Mouse (Mus musculus): Measurements from ENCODE around the gene Pds5b. TPM values are rescaled to one million over a fixed set of nuclear protein-coding genes. Genes with fewer than 3 reads are reported as not detected.
A peak's percentile ranks its signal among the peaks of the same experiment; 100 is the strongest.
"Not testable (repeated sequence)": the region's sequence is repeated elsewhere in the genome, so short reads cannot be mapped to it uniquely, and the experiment has no call there.

The Pds5b gene
- polyA plus RNA-seq, 1 experiment from 2014 or later: 27.5 TPM

- Histone ChIP-seq H3K4me2 (ENCODE audit: low read length) (peak overlapping the region; percentile 64), H3K9ac (ENCODE audit: low read depth, low read length) (peak overlapping the region; percentile 83), H3K27ac (ENCODE audit: low read depth, low read length) (no peak overlapping the region), H3K27me3 (replicated peaks; ENCODE audit: control insufficient read depth, insufficient read depth, low read length) (no peaks in the 10 kb centered on the region), H3K4me1 (ENCODE audit: control insufficient read depth, insufficient read depth, low read depth, low read length) (peaks cover 17% of the 10 kb centered on the region), H3K9me3 (ENCODE audit: control insufficient read depth, low read length) (no peaks in the 10 kb centered on the region), H3K4me3 (ENCODE audit: low read length) (peak overlapping the region; percentile 67), H3K36me3 (ENCODE audit: control insufficient read depth, insufficient read depth, low read length) (no peaks in the 10 kb centered on the region)
- WGBS: 52% methylated on average over 6 of the region's 6 CpGs
- ATAC-seq: no peak
Observed at GRCm38 (mm10) chr5:150674866-150675265, 1.3 kb downstream of the Pds5b start.

GRCm38 (mm10) chr5:150682862-150683261 is 9.3 kb downstream of the Pds5b start:
- H3K36me3 ChIP-seq (ENCODE audit: control insufficient read depth, insufficient read depth, low read length); H3K4me1 ChIP-seq (ENCODE audit: control insufficient read depth, insufficient read depth, low read depth, low read length); H3K4me2 ChIP-seq (ENCODE audit: low read length); H3K27ac ChIP-seq (ENCODE audit: low read depth, low read length); H3K4me3 ChIP-seq (ENCODE audit: low read length); H3K27me3 ChIP-seq (replicated peaks; ENCODE audit: control insufficient read depth, insufficient read depth, low read length); H3K9me3 ChIP-seq (ENCODE audit: control insufficient read depth, low read length); H3K9ac ChIP-seq (ENCODE audit: low read depth, low read length); ATAC-seq: not testable (repeated sequence)
- WGBS: 95% methylated on average over 6 of the region's 6 CpGs

- Histone ChIP-seq H3K27ac (ENCODE audit: low read depth, low read length) (no peak overlapping the region), H3K9me3 (ENCODE audit: control insufficient read depth, low read length) (0 out of 2 replicates have a peak, but pooled peaks cover 5% of the 10 kb centered on the region), H3K4me1 (ENCODE audit: control insufficient read depth, insufficient read depth, low read depth, low read length) (no peaks in the 10 kb centered on the region), H3K4me2 (ENCODE audit: low read length) (no peak overlapping the region), H3K36me3 (ENCODE audit: control insufficient read depth, insufficient read depth, low read length) (peaks cover 6% of the 10 kb centered on the region; the same call in 1 of the 2 replicates), H3K4me3 (ENCODE audit: low read length) (no peak overlapping the region), H3K9ac (ENCODE audit: low read depth, low read length) (no peak overlapping the region), H3K27me3 (replicated peaks; ENCODE audit: control insufficient read depth, insufficient read depth, low read length) (no peaks in the 10 kb centered on the region)
- ATAC-seq: no peak
Observed at GRCm38 (mm10) chr5:150690685-150691084, 17.1 kb downstream of the Pds5b start.

DNA sequence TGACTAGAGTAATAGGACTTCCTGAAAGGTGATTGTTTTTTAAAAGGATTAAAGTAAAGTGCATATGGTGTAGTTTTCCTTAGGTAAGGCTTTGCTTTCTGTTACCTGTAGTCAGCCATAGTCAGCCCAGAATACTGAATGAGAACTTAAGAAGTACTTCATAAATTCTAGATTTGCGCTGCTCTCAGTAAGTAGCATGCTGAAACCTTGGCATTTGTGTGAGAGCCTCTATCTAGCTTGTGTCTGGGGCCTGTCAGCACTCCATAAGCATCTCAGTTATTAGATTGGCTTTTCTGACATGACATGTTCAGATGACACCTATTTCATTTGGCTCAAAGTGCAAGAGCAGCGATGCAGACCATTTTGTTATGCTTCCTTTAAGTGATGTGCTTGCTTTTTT is 19.7 kb downstream of the Pds5b start:
- WGBS: 97% methylated on average over 2 of the region's 2 CpGs
- no peak overlapping the region for H3K27ac ChIP-seq (ENCODE audit: low read depth, low read length)
- H3K9ac ChIP-seq (ENCODE audit: low read depth, low read length): no peak overlapping the region
- H3K36me3 ChIP-seq (ENCODE audit: control insufficient read depth, insufficient read depth, low read length): peaks cover 6% of the 10 kb centered on the region; the same call in 1 of the 2 replicates
- H3K9me3 ChIP-seq (ENCODE audit: control insufficient read depth, low read length): 0 out of 2 replicates have a peak, but pooled peaks cover 5% of the 10 kb centered on the region
- H3K4me2 ChIP-seq (ENCODE audit: low read length): no peak overlapping the region
- H3K4me1 ChIP-seq (ENCODE audit: control insufficient read depth, insufficient read depth, low read depth, low read length): no peaks in the 10 kb centered on the region
- no peak for ATAC-seq
- no peaks in the 10 kb centered on the region for H3K27me3 ChIP-seq (replicated peaks; ENCODE audit: control insufficient read depth, insufficient read depth, low read length)
- no peak overlapping the region for H3K4me3 ChIP-seq (ENCODE audit: low read length)

GRCm38 (mm10) chr5:150702714-150703113 is 29.2 kb downstream of the Pds5b start:
- ATAC-seq: no peak
- Histone ChIP-seq H3K36me3 (ENCODE audit: control insufficient read depth, insufficient read depth, low read length) (no peaks in the 10 kb centered on the region), H3K27me3 (replicated peaks; ENCODE audit: control insufficient read depth, insufficient read depth, low read length) (no peaks in the 10 kb centered on the region), H3K4me3 (ENCODE audit: low read length) (no peak overlapping the region), H3K27ac (ENCODE audit: low read depth, low read length) (no peak overlapping the region), H3K9me3 (ENCODE audit: control insufficient read depth, low read length) (no peaks in the 10 kb centered on the region), H3K9ac (ENCODE audit: low read depth, low read length) (no peak overlapping the region), H3K4me1 (ENCODE audit: control insufficient read depth, insufficient read depth, low read depth, low read length) (no peaks in the 10 kb centered on the region; the same call in 1 of the 2 replicates), H3K4me2 (ENCODE audit: low read length) (no peak overlapping the region)
- 52% methylated on average over 2 of the region's 2 CpGs for WGBS

DNA sequence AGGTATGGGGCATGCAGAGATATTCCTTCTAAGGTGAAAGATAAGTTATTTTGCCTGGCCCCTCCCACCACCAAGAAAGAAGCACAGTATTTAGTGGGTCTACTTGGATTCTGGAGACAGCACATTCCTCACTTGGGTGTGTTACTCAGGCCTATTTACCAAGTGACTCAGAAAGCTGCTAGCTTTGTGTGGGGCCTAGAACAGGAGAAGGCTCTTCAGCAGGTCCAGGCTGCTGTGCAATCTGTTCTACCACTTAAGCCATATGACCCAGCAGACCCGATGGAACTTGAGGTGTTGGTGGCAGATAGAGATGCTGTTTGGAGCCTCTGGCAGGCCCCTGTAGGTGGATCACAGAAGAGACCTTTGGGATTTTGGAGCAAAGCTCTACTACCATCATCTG is 33.1 kb downstream of the Pds5b start:
- WGBS: 95% methylated on average over 1 of the region's 1 CpGs
- not testable (repeated sequence) for H3K9ac ChIP-seq (ENCODE audit: low read depth, low read length); H3K9me3 ChIP-seq (ENCODE audit: control insufficient read depth, low read length); H3K4me3 ChIP-seq (ENCODE audit: low read length); ATAC-seq; H3K36me3 ChIP-seq (ENCODE audit: control insufficient read depth, insufficient read depth, low read length); H3K27me3 ChIP-seq (replicated peaks; ENCODE audit: control insufficient read depth, insufficient read depth, low read length); H3K4me2 ChIP-seq (ENCODE audit: low read length); H3K27ac ChIP-seq (ENCODE audit: low read depth, low read length); H3K4me1 ChIP-seq (ENCODE audit: control insufficient read depth, insufficient read depth, low read depth, low read length)

DNA sequence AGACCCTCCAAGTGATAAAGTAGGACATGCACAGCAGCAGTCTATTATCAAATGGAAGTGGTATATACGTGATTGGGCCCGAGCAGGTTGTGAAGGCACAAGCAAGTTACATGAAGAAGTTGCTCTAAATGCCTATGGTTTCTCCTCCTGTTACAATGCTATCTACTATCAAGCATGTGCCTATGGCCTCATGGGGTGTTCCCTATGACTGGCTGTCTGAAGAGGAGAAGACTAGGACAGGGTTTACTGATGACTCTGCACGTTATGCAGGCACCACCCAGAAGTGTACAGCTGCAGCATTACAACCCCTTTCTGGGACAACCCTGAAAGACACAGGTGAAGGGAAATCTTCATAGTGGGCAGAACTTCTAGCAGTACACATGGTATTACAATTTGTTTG is 33.6 kb downstream of the Pds5b start:
- H3K9me3 ChIP-seq (ENCODE audit: control insufficient read depth, low read length); H3K27me3 ChIP-seq (replicated peaks; ENCODE audit: control insufficient read depth, insufficient read depth, low read length); H3K4me1 ChIP-seq (ENCODE audit: control insufficient read depth, insufficient read depth, low read depth, low read length); H3K9ac ChIP-seq (ENCODE audit: low read depth, low read length); H3K4me3 ChIP-seq (ENCODE audit: low read length); H3K4me2 ChIP-seq (ENCODE audit: low read length); ATAC-seq; H3K36me3 ChIP-seq (ENCODE audit: control insufficient read depth, insufficient read depth, low read length); H3K27ac ChIP-seq (ENCODE audit: low read depth, low read length): not testable (repeated sequence)
- 95% methylated on average over 3 of the region's 3 CpGs for WGBS

- Histone ChIP-seq H3K27me3 (replicated peaks; ENCODE audit: control insufficient read depth, insufficient read depth, low read length) (no peaks in the 10 kb centered on the region), H3K27ac (ENCODE audit: low read depth, low read length) (no peak overlapping the region), H3K36me3 (ENCODE audit: control insufficient read depth, insufficient read depth, low read length) (no peaks in the 10 kb centered on the region), H3K4me2 (ENCODE audit: low read length) (no peak overlapping the region), H3K9ac (ENCODE audit: low read depth, low read length) (no peak overlapping the region), H3K4me3 (ENCODE audit: low read length) (no peak overlapping the region), H3K9me3 (ENCODE audit: control insufficient read depth, low read length) (no peaks in the 10 kb centered on the region), H3K4me1 (ENCODE audit: control insufficient read depth, insufficient read depth, low read depth, low read length) (no peaks in the 10 kb centered on the region)
- ATAC-seq: no peak
- 95% methylated on average over 4 of the region's 4 CpGs for WGBS
Observed at GRCm38 (mm10) chr5:150711503-150711902, 38.0 kb downstream of the Pds5b start.

GRCm38 (mm10) chr5:150713431-150713830 is 39.9 kb downstream of the Pds5b start:
- H3K36me3 ChIP-seq (ENCODE audit: control insufficient read depth, insufficient read depth, low read length): no peaks in the 10 kb centered on the region
- no peak overlapping the region for H3K27ac ChIP-seq (ENCODE audit: low read depth, low read length)
- H3K27me3 ChIP-seq (replicated peaks; ENCODE audit: control insufficient read depth, insufficient read depth, low read length): no peaks in the 10 kb centered on the region
- H3K4me2 ChIP-seq (ENCODE audit: low read length): no peak overlapping the region
- no peaks in the 10 kb centered on the region for H3K4me1 ChIP-seq (ENCODE audit: control insufficient read depth, insufficient read depth, low read depth, low read length)
- ATAC-seq: no peak
- H3K9ac ChIP-seq (ENCODE audit: low read depth, low read length): no peak overlapping the region
- H3K4me3 ChIP-seq (ENCODE audit: low read length): no peak overlapping the region
- no peaks in the 10 kb centered on the region for H3K9me3 ChIP-seq (ENCODE audit: control insufficient read depth, low read length)

DNA sequence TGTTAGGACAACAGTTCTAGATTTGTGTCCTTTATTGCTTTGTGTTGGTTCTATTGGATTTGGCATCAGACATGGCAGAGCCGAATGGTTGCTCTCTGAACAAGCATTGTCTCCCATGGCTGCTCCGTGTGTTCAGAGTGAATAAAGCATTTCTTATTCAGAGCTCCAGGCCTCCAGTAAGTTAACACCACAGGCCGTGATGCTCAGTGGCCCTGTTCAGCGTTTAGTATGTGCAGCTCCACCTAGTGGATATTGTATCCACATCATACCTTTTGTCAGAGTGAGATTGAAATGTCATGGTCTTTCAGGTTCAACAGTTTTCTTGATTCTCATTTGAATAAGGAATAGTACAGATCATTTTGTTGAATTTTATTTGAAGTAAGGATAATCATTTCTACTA is 44.2 kb downstream of the Pds5b start:
- ATAC-seq: no peak
- Histone ChIP-seq H3K27ac (ENCODE audit: low read depth, low read length) (no peak overlapping the region), H3K9ac (ENCODE audit: low read depth, low read length) (no peak overlapping the region), H3K27me3 (replicated peaks; ENCODE audit: control insufficient read depth, insufficient read depth, low read length) (no peaks in the 10 kb centered on the region), H3K4me1 (ENCODE audit: control insufficient read depth, insufficient read depth, low read depth, low read length) (no peaks in the 10 kb centered on the region), H3K36me3 (ENCODE audit: control insufficient read depth, insufficient read depth, low read length) (0 out of 2 replicates have a peak, but pooled peaks cover 2% of the 10 kb centered on the region), H3K4me3 (ENCODE audit: low read length) (no peak overlapping the region), H3K4me2 (ENCODE audit: low read length) (no peak overlapping the region), H3K9me3 (ENCODE audit: control insufficient read depth, low read length) (no peaks in the 10 kb centered on the region)
- 7% methylated on average over 4 of the region's 4 CpGs for WGBS
